Mouse (Mus musculus): ENCODE measurements at regions not wholly inside any gene's neighbourhood (a gene's known extent, or its start where the extent isn't known, plus 50 kb on each side); places are given as distances from the start of the nearest gene placed in this dataset.

GRCm38 (mm10) chr10:24437177-24437576 lies 158.1 kb upstream of the Ccn2 start:
- DNase-seq (ENCODE audit: low read depth) = no peak

GRCm38 (mm10) chr10:24444572-24444971 lies 150.7 kb upstream of the Ccn2 start:
- no peak for DNase-seq (ENCODE audit: low read depth)

GRCm38 (mm10) chr10:24445036-24445435 lies 150.2 kb upstream of the Ccn2 start:
- no peak for DNase-seq (ENCODE audit: low read depth)

GRCm38 (mm10) chr10:24446168-24446567 lies 149.1 kb upstream of the Ccn2 start:
- no peak for DNase-seq (ENCODE audit: low read depth)

- peak; percentile 68 for DNase-seq (ENCODE audit: low read depth)
Measured at GRCm38 (mm10) chr10:24447135-24447534, 148.1 kb upstream of the Ccn2 start.

GRCm38 (mm10) chr10:24448001-24448561 lies 147.2 kb upstream of the Ccn2 start:
- no peak for DNase-seq (ENCODE audit: low read depth)

GRCm38 (mm10) chr10:24453507-24453906 lies 141.7 kb upstream of the Ccn2 start:
- DNase-seq (ENCODE audit: low read depth) = no peak

- peak; percentile 94 for DNase-seq (ENCODE audit: low read depth)
Measured at GRCm38 (mm10) chr10:24458667-24459066, 136.6 kb upstream of the Ccn2 start.

GRCm38 (mm10) chr10:24463873-24464272 lies 131.4 kb upstream of the Ccn2 start:
- DNase-seq (ENCODE audit: low read depth) = no peak

- peak; percentile 50 for DNase-seq (ENCODE audit: low read depth)
Measured at GRCm38 (mm10) chr10:24464377-24464776, 130.9 kb upstream of the Ccn2 start.

- DNase-seq (ENCODE audit: low read depth) = no peak
Measured at GRCm38 (mm10) chr10:24469741-24470140, 125.5 kb upstream of the Ccn2 start.

- no peak for DNase-seq (ENCODE audit: low read depth)
Measured at GRCm38 (mm10) chr10:24471521-24471920, 123.7 kb upstream of the Ccn2 start.

GRCm38 (mm10) chr10:24476288-24476687 lies 119.0 kb upstream of the Ccn2 start:
- DNase-seq (ENCODE audit: low read depth) = no peak

GRCm38 (mm10) chr10:24478535-24478934 lies 116.7 kb upstream of the Ccn2 start:
- DNase-seq (ENCODE audit: low read depth) = no peak

- no peak for DNase-seq (ENCODE audit: low read depth)
Measured at GRCm38 (mm10) chr10:24479148-24479547, 116.1 kb upstream of the Ccn2 start.

- no peak for DNase-seq (ENCODE audit: low read depth)
Measured at GRCm38 (mm10) chr10:24481926-24482612, 113.2 kb upstream of the Ccn2 start.

GRCm38 (mm10) chr10:24483053-24483452 lies 112.2 kb upstream of the Ccn2 start:
- no peak for DNase-seq (ENCODE audit: low read depth)

- DNase-seq (ENCODE audit: low read depth) = no peak
Measured at GRCm38 (mm10) chr10:24484101-24484660, 111.1 kb upstream of the Ccn2 start.

- no peak for DNase-seq (ENCODE audit: low read depth)
Measured at GRCm38 (mm10) chr10:24485461-24485860, 109.8 kb upstream of the Ccn2 start.

- DNase-seq (ENCODE audit: low read depth) = no peak
Measured at GRCm38 (mm10) chr10:24486224-24486623, 109.0 kb upstream of the Ccn2 start.

GRCm38 (mm10) chr10:24487915-24488314 lies 107.3 kb upstream of the Ccn2 start:
- DNase-seq (ENCODE audit: low read depth) = no peak

- no peak for DNase-seq (ENCODE audit: low read depth)
Measured at GRCm38 (mm10) chr10:24490432-24490831, 104.8 kb upstream of the Ccn2 start.

GRCm38 (mm10) chr10:24491848-24492247 lies 103.4 kb upstream of the Ccn2 start:
- DNase-seq (ENCODE audit: low read depth) = no peak

GRCm38 (mm10) chr10:24493392-24493791 lies 101.8 kb upstream of the Ccn2 start:
- DNase-seq (ENCODE audit: low read depth) = peak; percentile 60
